Mouse (Mus musculus) lung, postnatal 4 days (tissue): Measurements from ENCODE around the gene 4933402J07Rik.

ENCODE experiments used
- DNase-seq, 2 experiments: peaks; one replicate each; pipeline ENCODE4 v3.0.0; 2021

The 4933402J07Rik gene

DNA sequence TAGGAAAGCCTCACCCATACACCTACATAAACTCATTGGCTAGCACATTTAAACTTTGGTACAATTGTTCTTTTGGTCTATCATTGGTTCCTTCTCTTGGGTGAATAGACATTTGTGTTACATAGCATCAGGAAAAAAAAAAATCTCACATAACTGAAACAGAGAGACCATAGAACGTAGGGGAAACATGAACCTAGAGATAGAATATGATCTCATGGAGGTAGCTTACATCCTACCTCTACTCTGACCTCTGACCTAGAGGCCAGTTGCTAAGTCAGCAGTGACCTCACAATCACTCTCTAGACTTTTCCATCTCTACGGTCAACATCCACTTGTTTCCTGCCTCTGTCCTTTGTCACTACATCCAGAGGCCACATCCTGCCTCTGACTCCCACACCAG is at the start of gene 4933402J07Rik:
TSS of gene 4933402J07Rik (plus strand) at position 301 of the 400 bp plus-strand sequence.
- no peak for DNase-seq

GRCm38 (mm10) chr8:87517132-87517531 is 46.5 kb upstream of the 4933402J07Rik start:
- DNase-seq = no peak

- no peak for DNase-seq
Observed at GRCm38 (mm10) chr8:87525006-87525405, 38.6 kb upstream of the 4933402J07Rik start.

DNA sequence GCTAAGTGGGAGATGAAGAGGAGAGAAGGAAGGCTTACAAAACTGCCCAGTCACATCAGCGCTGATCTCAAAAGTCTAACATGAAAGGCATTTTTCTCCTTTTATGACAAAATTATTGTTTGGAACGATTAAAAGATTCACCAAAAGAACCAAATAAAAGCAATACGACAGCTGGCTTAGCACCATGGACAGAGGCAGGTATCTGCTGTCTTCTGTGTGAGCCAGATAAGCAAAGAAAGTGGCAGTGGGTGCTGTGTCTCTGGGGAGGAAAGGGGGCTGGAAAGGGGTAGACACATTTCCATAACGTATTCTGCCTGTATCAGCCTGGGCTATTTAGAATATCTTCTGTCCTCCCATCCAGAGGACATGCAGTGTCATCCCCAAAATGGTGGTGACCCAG is 32.5 kb upstream of the 4933402J07Rik start:
- no peak for DNase-seq

GRCm38 (mm10) chr8:87533476-87533875 is 30.2 kb upstream of the 4933402J07Rik start:
- no peak for DNase-seq

GRCm38 (mm10) chr8:87534846-87535245 is 28.8 kb upstream of the 4933402J07Rik start:
- DNase-seq = no peak

DNA sequence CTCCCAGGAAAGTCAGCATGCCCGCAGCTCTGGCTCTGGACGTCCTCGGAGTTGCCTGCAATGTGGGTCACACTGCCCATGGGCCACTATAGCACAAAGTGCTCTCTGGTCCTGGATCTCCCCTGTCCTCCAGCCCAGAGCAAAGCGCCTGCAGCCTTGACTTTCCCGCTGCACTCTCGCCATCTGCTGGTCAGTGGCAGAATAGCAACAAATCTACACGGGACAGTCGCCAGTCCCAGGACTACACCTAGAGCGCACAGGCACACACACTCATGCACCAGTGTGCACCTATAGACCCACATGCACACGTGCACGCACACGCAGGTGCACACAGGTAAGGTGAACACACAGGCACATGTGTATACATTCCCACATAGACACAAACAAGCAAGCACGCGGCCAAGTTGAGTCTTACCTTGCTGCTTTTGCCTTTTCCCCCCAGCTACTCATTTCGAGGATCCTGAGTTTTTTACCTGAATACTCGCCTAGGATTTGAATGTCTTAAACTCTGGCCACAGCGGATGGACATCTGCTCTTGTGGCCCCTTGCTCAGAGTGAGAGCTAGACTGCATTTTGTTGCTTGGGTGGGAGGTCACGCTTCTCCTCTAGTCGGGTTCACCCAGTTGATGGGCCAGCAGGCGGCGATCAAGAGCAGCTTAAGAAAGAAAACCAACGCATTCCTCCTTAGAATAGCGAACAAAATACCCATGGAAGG is 26.9 kb upstream of the 4933402J07Rik start:
- DNase-seq = peak; percentile 55 to 79

DNA sequence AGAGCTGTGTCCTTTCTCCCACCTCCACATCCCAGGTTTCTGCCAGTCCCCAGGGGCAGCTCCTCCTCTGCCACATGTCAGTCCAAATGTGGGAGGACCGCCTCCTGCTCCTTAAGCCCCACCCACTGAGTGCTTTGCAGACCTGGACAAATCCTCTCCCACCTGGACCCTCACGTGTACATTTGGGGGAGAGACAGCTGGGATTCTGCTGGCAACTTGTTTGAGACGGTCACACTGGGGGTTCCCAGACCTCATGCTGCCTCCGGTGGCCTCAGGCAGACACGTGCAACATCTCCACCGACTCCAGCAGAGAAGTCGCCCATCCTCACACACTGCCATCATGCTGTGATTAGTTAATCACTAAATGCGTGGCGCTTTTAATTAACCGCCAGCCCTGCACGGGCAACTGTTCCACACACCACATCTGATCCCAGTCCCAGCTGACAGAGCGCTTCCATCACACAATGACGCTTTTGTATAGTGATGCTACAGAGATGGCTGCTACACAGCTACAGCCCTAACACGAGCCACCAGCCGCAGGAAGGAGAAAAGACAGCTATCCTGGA is 23.7 kb upstream of the 4933402J07Rik start:
- no peak for DNase-seq

GRCm38 (mm10) chr8:87549881-87550280 is 13.8 kb upstream of the 4933402J07Rik start:
- no peak for DNase-seq

DNA sequence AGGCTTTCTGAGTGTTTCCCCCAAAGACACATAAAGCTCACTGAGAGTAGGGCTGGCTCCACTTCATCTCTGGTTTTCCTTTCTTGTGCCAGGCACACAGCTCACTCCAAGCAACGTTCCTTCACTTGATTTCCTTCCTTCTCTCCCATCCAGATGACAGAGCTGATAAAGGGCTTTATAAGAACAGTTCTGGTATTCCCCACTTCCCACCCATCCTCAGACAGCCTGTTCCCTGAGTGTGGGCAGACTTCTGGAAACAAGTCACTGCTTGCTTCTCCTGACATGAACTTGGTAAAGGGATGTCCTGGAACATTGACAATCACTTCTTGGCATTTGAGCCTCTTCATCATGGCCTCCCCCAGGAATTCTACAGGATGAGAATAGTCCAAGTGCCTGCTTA is 10.9 kb upstream of the 4933402J07Rik start:
- no peak for DNase-seq

DNA sequence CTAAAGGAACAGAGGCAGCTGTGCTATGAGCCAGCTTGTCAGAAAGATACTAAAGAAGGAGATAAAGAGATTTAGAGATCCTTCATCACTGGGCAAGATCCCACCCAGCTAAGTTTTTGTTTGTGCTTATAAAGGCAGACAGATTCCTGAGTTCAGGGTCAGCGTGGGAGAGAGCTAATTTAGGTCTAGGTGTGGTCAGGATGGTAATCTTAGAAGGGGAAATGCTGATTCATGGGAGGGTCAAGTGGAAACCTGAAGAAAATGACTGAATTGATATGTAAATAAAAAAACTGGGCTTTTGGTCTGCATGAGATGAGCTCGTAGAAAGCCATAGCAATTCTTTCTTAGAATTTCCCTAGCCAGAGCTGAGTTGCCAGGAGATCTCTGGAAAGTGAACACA is 2.9 kb upstream of the 4933402J07Rik start:
- DNase-seq = no peak

DNA sequence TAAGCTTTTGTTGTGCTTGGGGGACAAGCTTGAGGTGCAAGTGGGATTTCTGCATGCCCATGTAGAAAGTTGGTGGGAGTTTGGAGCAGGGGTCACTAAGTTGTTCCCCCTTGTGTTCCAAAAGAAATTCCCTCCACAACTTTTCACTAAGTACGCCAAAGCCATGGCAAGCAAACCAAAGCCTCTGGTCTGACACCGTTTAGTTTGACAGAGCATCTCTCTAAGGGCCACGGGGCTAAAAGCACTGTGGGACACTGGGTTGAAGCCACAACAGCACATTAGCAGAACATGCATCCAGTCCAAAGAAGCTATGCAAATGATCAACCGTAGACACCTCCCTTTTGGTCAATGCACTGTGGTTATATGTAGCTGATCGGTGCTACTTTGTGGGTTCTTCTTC is 5.5 kb downstream of the 4933402J07Rik start:
- DNase-seq = no peak

DNA sequence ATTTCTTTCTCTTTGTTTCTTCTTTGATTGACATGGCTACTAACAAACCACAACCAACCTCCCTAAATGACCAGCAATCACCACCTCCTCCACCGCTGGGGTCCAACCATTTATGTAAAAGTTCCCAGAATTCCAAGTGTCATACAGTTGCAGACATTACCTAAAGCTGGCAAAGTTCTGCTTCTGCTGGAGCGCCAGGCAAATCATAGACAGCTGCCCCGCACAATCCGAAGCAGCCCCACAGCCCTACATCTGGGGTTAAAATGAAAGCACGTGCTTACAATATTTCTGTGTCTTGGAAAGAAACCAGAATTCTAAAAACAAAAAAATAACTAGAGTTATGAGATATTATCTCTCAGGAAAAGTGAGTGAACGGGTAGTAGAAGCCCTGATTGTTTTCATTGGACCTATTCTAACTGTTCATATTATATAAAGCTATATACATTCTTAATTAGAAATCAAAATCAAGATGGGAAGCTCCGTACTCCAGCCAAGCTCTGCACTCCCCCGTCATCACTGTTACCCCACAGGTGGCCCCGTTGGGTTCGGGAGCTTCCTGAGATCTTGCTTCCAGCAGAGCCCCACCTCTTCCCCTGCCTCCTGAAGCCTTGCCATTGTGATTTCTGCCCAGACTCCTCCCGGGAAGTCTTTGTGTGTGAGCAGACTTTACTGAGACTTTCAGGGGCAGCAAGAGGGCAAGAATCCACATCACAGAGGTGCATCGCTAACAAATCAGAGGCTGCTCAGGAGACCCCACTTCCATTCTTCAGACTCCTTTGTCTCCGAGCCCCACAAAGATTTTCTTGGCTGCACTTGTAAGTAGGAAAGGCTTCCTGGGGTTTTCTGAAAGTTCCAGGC is 6.3 kb downstream of the 4933402J07Rik start:
- DNase-seq = peak; percentile 33 to 38

- peak in 1 of 2 experiments; percentile 12 for DNase-seq
Observed at GRCm38 (mm10) chr8:87570564-87570855, 6.9 kb downstream of the 4933402J07Rik start.

GRCm38 (mm10) chr8:87570880-87571279 is 7.2 kb downstream of the 4933402J07Rik start:
- no peak for DNase-seq

- DNase-seq = peak; percentile 49 to 62
Observed at GRCm38 (mm10) chr8:87594272-87594671, 30.6 kb downstream of the 4933402J07Rik start.

DNA sequence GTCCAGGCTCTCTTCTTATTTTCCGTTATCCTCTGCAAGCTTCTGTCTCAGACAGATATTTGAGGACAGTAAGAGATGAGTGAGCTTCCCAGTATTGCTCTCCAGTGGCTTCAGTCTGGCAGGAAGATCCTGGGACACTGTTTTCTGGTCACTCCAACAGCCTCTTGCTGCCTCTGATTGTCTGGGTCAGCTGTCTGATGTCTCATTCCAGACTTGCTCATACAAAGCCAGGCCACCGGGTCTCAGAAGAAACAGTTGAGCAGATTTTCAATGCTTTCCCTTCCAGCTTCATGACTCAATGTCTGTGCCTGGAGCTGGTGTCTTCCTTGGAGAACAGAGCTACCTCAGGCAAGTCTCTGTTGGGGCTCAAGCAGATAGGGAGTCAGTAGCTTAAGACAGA is 39.1 kb downstream of the 4933402J07Rik start:
- no peak for DNase-seq

DNA sequence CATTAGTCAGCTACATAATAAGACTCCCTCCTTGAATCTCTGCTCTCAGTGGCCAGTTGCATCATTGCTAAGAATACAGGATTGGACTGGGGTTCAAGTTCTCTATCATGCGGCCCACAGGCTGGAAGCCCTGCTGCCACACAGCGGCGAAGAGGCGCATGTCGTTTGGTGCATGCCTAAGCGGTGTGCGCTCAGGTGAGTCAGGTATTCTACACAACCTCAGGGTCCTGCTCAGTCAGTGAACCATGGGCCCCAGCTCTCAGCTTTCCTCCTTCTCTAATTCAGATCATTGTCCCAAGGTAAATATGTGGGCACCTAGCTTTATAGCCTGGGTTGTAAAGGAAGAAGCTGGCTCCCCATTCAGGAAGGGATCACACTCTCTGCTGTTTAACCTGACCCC is 45.5 kb downstream of the 4933402J07Rik start:
- no peak for DNase-seq

DNA sequence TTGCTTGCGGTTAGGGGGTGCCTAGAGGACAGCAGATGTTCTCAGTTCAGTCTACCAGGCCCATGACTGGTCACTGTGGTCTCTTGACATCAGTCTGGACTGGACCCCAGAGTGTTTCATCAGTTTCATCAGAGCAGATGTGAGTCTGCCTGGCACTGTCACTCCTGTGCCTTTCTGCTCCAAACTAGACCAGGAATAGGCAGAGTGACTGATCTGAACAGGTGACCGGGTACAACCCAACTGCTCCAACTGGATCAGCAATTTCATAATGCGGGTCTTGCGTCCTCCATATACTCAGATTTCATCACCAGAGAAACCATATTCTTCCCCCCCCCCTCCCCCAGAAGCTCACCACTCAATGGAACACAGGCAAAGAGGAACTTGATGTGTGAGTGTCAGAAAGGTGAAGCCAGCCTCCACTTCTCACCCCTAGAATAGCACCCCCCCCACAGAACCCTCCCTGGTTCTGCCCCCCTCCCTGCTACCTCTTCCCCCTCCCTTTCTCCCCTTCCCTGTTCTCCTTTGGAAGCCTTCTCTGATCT is 46.1 kb downstream of the 4933402J07Rik start:
- DNase-seq = no peak

DNA sequence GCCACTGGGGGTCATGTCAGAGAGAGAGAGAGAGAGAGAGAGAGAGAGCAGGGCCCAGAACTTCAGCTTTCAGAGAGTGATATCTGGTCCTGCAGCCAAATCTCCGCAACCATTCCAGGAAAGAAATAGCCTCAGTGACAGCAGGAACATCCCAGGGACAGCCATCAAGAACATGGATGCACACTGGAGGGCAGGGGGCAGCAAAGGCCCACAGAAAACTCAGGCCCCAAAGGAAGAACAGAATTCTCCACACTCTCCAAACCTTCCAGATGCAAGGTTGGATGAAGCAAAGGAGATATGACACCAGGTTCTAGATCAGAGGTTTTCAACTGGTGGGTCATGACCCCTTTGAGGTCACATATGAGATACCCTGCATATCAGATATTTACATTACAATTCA is 50.0 kb downstream of the 4933402J07Rik start:
- no peak for DNase-seq

DNA sequence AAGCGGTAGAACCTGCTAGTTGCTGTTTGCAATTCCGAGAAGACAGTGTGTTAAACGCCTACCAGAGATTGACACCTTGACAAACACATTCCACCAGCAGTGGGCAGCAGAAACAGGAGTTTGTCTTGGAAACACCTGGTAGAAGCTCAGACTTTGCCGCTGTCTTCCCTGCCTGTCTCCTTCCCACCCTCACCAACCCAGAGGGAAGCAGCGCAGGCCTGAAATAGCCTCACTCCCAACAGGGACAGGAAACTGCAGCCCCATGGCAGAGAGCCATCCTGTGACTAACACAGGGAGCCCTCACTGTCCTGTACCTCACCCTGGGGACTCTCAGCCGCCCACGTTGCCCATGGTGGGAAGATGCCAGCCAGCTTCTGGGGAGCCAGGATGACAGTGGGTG is 55.5 kb downstream of the 4933402J07Rik start:
- peak; percentile 20 to 36 for DNase-seq

DNA sequence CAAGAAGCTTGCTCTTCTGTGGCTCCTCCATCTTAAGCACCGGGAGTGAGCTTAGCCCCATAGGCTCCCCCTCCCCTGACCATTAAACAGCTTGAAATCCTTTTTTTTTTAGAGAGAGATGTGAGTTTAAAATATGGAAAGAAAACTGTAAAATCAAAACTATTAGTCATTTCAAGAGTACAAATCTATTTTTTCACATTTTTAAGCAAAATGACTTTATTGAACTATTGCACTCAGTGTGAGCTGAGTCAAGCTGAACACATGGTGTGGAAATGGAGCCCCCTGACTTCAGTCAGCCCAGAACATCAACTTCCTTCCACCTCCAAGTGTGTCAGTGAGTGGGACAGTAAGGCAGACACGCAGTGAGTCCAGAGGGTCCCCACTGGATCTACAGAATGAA is 55.9 kb downstream of the 4933402J07Rik start:
- DNase-seq = no peak

GRCm38 (mm10) chr8:87620225-87620624 is 56.6 kb downstream of the 4933402J07Rik start:
- no peak for DNase-seq

DNA sequence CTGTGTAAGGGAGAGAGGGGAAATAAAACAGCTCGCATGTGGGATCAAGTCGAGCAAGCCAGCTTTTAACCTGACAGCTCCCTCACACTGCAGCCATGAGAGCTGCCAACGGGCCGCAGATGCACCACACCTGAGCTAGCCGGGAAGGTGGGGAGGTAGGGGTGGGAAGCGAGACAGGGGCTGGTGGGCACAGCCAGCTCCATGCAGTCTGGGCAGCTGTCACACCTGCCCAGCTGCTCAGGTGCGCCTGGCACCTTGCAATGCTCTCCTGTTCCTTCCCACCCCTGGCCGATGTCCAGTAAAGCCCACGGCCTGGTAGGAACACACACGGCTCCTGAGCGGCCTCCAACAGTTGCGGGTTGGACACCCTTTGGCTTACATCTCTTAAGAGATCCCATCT is 57.5 kb downstream of the 4933402J07Rik start:
- DNase-seq = no peak
